Mouse (Mus musculus) retina, postnatal 1 day (tissue): Measurements from ENCODE around the gene Sytl3.

Experiments used
- DNase-seq: peaks from one replicate; pipeline ENCODE4 v3.0.0-alpha.2; 2012

Sytl3 gene

GRCm38 (mm10) chr17:6738836-6739235 is 79.9 kb downstream of the Sytl3 start:
- DNase-seq: no peak

GRCm38 (mm10) chr17:6739266-6739665 is 80.4 kb downstream of the Sytl3 start:
- DNase-seq: no peak

- no peak for DNase-seq
These were observed 80.9 kb downstream of the Sytl3 start for GRCm38 (mm10) chr17:6739756-6740155.

GRCm38 (mm10) chr17:6740331-6741170 is 81.7 kb downstream of the Sytl3 start:
- peak; percentile 69 for DNase-seq

GRCm38 (mm10) chr17:6741271-6741670 is 82.4 kb downstream of the Sytl3 start:
- no peak for DNase-seq

GRCm38 (mm10) chr17:6742083-6743038 is 83.5 kb downstream of the Sytl3 start:
- DNase-seq: peak; percentile 62

GRCm38 (mm10) chr17:6743039-6743575 is 84.2 kb downstream of the Sytl3 start:
- DNase-seq: no peak

- no peak for DNase-seq
These were observed 84.9 kb downstream of the Sytl3 start for GRCm38 (mm10) chr17:6743787-6744239.

GRCm38 (mm10) chr17:6744366-6744765 is 85.5 kb downstream of the Sytl3 start:
- no peak for DNase-seq

GRCm38 (mm10) chr17:6744871-6745270 is 86.0 kb downstream of the Sytl3 start:
- DNase-seq: no peak

GRCm38 (mm10) chr17:6745503-6745902 is 86.6 kb downstream of the Sytl3 start:
- peak; percentile 37 for DNase-seq

GRCm38 (mm10) chr17:6745975-6746374 is 87.1 kb downstream of the Sytl3 start:
- DNase-seq: peak; percentile 74

- peak; percentile 61 for DNase-seq
These were observed 87.7 kb downstream of the Sytl3 start for GRCm38 (mm10) chr17:6746452-6747231.

- peak; percentile 55 for DNase-seq
These were observed 88.6 kb downstream of the Sytl3 start for GRCm38 (mm10) chr17:6747478-6747877.

GRCm38 (mm10) chr17:6748779-6749464 is 90.0 kb downstream of the Sytl3 start:
- DNase-seq: no peak

GRCm38 (mm10) chr17:6751221-6751859 is 92.4 kb downstream of the Sytl3 start:
- no peak for DNase-seq

GRCm38 (mm10) chr17:6752375-6752774 is 93.5 kb downstream of the Sytl3 start:
- peak; percentile 71 for DNase-seq

GRCm38 (mm10) chr17:6755176-6755575 is 96.3 kb downstream of the Sytl3 start:
- no peak for DNase-seq

GRCm38 (mm10) chr17:6755873-6756272 is 97.0 kb downstream of the Sytl3 start:
- no peak for DNase-seq

- no peak for DNase-seq
These were observed 99.0 kb downstream of the Sytl3 start for GRCm38 (mm10) chr17:6757902-6758301.

- no peak for DNase-seq
These were observed 100.0 kb downstream of the Sytl3 start for GRCm38 (mm10) chr17:6758845-6759244.
